Mouse (Mus musculus) adrenal gland, adult 10 weeks (tissue): ENCODE results near the gene Raph1. TPM values are rescaled to one million over a fixed set of nuclear protein-coding genes. Genes with fewer than 3 reads are reported as not detected.

ENCODE experiments used
- polyA plus RNA-seq: library from polyadenylated mRNA; stranded (reverse); fragments of 350-450 nt; fragmentation: Illumina TruSeq; extraction: RNeasy Lipid Tissue Mini Kit (QIAGEN cat#74804); gene quantifications from one replicate; pipeline ENCODE4 v1.2.3, GENCODE M21; 2014; ENCODE audit warnings: low read depth, low replicate concordance

Gene Raph1
- polyA plus RNA-seq, result 73.0 TPM

GRCm38 (mm10) chr1:60566631-60567311, at the start of gene Raph1:
Gene Raph1 (minus strand): TSS chr1:60567104.

Other genes with a start within 250 kb of the Raph1 start
- 60.9 TPM for gene Cyp20a1, start 223.8 kb downstream of the Raph1 start, polyA plus RNA-seq
- gene Abi2, start 157.5 kb downstream of the Raph1 start, polyA plus RNA-seq, result 39.9 TPM
- gene Cd28, start 149.7 kb upstream of the Raph1 start, polyA plus RNA-seq, result 1.3 TPM